Mouse (Mus musculus) megakaryocyte progenitor cell, adult 5-6 weeks (primary cell): Measurements from ENCODE around the gene Notch3. TPM values are rescaled to one million over a fixed set of nuclear protein-coding genes. Genes with fewer than 3 reads are reported as not detected.

Experiments
- ATAC-seq: replicated peaks from 2 replicates; pipeline ENCODE4 v1.8.0; 2016; ENCODE audit warnings: mild to moderate bottlenecking, moderate TSS enrichment, inconsistent platforms; ENCODE audit not compliant: poor library complexity
- total RNA-seq, 2 experiments: library from RNA; stranded (forward) in 1 of 2; stranded (reverse) in 1 of 2; fragments of 157-497, 149-512 nt in 1 of 2; fragments of 200-1000 nt in 1 of 2; gene quantifications; 2 replicates each; pipeline versions ENCODE4 v1.2.3 to v1.2.4; 2015 to 2017

Notch3 gene
- total RNA-seq, 2 experiments from 2014 or later, result 0.02 TPM; not detected in 1

DNA sequence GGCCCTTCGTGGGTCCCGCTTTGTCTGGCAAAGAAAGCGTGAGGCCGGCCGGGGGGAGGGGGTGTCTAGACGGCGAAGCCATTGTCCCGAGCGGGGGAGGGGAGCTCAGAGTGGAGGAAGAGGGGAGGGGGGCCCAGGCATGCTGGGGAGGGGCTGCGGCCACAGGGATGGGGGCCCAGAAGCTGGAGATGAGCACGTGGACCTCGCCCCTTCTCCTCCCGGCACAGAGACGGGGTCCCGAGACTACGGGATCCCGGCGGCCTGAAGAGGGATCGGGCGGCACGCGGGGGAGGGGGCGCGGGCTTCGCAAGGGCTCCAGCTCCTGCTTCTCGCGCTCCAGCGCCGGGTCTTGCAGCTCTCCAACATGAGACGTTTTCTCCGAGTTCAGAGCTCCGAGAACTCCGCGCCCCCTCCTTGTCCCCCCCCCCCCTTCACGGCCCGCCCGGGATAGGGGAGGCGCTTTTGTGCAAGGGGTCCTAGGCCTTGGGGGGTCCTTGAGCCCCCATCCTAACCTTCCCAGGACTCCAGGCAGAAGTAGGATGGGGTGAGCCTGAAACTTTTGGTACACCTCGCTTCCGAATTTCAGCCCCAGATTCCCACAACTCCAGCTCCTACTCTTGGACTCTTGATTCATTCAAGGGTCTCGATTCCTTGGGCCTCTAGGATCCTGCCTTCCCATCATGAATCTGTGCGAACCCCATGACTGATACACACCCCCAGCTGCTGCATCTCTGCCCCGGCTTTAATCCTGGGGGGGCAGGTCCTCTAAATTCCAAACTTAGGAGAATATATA lies 653 bp downstream of the Notch3 start:
- ATAC-seq, result no peak

DNA sequence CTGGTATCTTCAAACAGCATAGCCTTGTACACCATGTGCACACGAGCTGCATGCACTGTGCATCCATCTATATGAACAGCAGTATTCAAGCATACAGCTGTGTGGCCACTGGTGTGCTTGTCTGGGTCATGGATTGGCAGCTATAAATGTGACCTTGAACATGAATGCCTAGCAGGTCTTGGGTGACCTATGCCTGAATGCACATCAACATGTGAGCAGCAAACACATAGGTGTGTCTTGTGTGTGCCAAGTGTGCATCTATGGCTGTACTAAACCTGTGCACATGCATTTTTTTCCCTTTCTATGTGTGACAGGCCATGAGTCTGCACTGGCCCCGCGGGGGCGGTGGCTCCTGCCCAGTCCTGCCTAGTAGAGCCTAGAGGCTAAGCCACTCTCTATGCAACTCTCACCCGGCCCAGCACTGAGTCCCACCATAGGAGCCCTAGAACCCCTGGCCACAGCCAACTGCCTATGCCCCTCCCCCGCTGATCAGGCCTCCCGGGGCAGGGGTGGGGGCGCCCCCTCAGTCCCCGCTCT lies 1.3 kb downstream of the Notch3 start:
- ATAC-seq, result no peak

DNA sequence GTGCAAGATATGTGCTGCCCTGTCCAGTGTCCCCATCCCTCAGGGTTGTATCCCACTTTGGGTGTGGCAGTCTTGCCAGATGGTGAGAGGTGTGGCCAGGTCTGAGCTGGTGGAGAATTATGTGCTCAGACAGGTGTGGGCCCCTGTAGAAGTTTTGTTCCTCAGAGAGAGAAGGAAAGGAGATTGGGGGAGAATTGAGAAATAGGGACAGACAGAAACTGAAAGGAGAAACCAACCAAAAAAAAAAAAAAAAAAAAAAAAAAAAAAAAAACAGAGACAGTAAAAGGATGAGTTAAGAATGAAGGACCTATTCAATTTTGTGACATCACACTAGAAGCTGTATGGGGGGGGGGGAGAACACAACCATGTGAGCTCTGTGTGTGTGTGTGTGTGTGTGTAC lies 1.9 kb downstream of the Notch3 start:
- ATAC-seq, result no peak

DNA sequence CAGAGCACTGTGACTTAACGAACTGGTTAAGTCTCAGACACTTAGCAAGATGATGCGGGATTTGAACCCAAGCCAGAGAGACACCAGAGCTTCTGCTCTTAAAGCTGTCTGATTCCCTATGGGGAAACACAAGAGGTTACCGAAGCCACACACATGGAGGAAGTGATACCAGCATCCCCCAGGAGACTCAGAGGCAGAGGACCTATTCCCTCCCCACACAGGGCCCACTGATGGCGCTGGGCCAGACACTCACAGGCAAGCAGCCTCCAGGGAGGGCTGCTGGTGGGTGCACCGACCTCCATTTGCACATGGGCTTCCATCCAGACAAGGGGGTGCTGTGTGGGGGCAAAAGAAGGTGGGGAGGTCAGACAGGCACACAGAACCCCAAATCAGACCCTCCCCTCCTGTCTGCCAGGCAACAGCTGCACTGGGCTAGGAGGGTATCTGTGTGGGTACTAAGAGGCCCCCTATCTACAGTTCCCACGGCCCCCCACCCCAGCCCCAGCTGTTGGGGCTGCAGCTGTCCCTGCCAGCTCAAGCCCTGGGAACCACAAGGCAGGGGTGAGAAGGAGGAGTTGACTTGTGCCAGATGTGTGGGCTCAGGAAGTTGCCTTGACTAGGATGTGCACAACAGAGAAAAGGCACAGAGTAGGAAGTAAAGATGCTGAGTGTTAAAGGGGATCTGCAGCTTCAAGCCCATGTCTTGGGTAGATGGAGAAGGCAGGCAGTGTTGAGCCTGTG lies 2.6 kb downstream of the Notch3 start:
- peak; percentile 68 for ATAC-seq

DNA sequence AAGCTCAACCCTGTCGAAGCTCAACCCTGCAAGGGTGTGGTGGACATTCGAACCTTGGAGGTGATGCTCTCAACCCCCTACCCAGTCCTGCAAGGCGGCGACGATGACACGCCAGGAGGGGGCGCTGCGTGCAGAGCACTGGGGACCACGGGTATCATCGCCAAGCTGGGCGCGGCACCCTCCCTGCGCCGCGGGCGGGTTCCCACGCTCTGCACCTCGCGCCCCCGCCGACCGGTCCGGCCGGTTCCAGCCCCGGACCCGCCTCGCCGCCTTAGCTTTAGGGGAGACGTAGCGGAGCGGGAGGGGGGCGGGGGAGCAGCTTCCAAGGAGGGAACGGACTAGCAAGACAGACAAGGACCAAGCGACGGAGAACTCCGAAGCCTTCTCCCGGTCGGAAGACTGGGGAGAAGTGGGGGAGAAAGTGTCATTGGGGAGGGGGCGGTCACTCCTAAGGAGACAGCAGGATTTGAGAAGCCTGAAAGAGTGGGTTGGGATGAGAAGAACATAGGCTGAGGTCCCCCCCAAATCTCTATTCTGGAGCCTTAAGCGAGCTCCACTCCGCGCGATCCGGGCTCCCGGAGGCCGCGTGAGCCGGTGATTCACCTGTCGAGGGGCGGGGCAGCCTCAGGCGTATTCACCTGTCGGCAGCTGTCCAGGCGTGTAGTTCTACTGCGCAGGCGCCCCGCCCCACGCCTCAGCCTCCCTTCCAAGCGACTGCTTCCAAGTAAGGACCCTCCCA lies 4.4 kb downstream of the Notch3 start:
- ATAC-seq, result peak; percentile 63

DNA sequence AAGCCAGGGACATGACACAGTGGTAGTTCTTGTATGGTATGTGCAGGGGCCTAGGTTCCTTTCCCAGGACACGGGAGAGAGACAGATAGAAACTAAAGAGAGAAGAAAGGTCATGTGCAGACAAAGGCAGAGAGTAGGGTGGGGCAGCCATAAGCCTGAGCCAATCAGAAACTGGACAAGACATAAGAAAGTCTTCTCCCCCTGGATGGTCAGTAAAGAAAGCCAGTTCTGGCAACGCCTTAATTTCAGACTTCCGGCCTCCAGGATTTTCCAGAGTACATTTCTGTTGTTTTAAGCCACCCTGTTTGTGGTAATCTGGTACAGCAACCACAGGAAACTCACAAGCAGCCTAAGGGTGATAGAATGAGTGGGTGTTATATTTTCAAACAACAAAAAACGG lies 5.8 kb downstream of the Notch3 start:
- ATAC-seq, result no peak

DNA sequence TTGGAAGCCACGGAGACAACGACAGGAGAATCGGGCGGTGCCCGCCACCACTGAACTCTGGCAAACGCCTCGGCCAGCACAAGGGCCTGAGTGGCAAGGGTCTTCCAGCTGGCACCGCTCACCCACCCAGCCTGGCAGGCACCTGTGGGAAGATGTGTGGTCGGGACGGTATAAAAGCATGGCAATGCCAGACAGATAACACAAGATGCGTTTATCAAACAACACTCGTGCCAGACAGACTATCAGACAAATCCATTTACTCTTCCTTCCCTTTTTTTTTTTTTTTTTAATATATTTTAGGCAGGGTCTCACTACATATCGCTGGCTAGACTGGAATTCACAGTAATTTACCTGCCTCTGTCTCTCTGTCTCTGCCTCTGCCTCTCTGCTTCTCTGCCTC lies 7.8 kb downstream of the Notch3 start:
- peak; percentile 20; the same call in 1 of the 2 replicates for ATAC-seq

DNA sequence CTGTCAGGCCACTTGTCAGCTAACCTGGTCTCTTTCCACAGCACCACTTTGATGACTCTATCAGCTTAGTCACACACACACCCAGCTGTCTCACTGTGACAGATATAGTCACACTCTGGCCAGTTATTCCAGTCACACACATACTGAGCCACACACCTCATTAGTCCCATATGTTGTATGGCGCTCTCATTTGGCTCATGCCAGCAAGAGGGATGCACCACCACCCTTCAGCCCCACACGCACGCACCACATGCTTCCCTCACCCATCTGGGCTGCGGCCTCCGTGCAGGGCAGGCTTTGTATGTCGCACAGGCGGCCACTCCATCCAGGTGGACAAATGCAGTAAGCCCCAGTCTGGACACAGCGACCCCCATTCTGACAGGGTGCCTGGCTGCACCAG lies 19.9 kb downstream of the Notch3 start:
- no peak for ATAC-seq

DNA sequence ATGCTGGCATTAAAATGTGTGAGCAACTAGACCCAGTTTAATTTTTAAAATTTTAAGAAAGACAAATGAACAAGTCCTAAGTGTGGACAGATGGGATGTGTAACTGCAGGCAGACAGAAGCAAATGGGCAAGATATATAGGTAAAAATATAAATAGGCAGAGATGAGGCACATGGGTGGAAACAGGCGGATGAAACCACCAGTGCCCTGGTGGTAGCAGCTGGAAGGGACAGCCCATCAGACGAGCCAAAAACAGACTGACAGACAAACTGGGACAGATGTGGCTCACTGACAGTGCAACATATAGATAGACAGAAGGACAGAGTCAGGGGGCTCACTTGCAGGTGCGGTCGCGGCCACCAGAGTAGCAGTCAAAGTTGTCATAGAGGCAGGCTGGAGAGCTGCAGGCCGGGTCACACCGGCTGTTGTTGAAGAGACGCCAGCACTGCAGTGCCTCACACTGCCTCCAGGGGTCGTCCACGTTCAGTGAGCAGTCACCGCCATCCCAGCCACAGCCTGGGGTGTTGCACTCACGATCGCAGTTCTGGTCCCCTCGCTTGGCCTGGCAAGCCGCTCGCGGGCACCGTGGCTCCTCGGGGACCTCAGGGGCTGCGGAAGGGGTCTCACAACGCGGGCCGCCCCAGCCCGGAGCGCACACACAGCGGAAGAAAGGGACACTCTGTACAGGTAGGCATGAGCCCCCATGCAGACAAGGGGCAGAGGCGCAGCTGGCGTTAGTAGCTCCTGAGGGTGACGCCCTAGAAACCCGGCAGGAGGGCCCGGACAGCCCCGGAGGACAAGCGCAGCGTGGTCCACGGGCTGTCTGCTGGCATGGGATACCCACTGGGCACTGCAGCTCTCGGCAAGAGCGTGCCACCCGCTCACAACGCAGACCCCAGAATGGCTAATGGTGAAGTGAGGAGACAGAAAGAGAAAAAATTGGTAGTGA lies 23.5 kb downstream of the Notch3 start:
- ATAC-seq, result peak; percentile 99

DNA sequence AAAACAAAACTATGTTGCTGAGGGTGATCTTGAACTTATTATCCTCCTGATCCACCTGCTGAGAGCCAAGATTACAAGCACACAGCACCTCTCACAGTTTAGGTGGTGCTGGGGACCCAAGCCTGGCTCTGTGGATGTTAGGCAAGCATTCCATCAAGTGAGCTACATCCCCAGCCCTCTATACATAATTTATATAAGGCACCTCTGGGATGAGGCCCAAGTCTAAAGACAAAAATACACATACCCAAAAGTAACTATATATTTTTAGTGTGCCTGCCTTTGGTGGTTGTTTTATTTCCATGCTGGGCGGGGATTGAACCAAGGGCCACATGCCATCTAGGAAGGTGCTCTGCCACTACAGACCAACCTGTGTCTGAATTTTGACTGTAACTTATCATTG lies 24.4 kb downstream of the Notch3 start:
- ATAC-seq, result no peak

DNA sequence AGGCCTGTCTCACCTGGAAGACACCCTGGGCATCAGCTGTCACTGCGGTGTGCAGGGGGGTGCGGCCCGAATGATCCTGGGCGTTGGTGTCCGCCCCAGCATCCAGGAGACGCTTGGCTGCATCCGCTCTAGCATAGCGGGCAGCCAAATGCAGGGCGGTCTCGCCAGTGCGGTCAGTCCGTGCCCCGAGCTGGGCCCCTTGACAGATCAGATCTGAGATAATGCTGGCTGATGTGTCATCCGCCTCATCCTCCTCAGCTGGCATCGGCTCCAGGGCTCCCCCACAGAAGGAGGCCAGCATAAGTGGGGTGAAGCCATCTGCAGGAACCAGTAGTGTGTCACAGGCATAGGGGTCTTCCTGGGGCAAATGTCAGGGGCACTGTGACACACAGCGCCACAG lies 33.3 kb downstream of the Notch3 start:
- ATAC-seq, result no peak

DNA sequence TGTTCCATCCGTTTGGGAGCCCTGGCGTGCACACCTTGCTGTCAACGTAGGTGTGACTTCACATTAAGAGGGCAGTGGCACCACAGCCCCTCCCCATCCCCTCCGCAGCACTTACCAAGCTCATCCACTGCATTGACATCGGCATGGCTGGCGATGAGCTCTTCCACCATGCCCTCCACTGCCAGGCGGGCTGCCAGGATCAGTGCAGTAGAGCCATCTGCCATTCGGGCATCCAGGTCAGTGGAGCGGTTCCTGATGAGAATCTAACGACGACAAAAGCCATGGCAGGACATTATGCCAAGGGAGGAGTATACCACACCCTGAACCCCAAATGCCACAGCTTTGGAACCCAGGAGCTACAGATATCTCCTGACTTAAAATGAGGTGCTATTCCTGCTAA lies 34.6 kb downstream of the Notch3 start:
- ATAC-seq, result no peak

DNA sequence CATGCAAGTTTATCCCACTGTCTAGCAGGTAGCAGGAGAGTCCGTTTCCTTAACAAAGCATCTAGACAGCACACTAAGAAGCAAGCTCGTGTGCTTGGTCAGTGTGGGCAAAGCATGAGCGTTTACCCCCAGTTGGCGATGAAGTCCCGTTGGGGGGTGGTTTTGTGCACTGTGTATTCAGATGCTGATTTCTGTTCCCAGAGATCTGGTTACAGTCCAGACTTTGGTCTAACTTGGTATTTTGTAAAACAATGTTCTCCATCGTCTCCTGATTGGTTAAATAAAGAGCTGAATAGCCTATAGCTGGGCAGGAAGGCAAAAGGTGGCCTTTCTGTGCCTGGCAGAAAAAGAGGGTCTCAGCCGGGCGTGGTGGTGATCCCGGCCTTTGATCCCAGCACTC lies 36.1 kb downstream of the Notch3 start:
- no peak for ATAC-seq

DNA sequence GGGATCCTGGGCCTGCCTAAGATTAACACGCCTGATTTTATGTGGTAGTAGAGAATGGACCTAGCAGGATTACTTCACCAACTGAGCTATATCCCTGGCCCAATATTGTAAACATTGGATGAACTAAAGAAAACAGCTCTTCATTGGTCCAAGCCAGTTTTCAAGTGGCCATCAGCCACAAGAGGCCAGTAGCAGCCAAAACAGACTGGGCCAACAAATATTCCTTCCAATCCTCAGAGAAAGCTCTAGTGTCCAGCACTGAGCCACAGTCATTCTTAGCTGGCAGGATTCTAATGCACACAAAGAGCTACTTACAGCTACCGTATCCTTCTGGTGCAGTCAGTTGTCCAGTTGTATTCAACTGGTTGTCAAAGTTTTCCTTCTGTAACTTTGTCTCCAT lies 39.5 kb downstream of the Notch3 start:
- no peak for ATAC-seq

DNA sequence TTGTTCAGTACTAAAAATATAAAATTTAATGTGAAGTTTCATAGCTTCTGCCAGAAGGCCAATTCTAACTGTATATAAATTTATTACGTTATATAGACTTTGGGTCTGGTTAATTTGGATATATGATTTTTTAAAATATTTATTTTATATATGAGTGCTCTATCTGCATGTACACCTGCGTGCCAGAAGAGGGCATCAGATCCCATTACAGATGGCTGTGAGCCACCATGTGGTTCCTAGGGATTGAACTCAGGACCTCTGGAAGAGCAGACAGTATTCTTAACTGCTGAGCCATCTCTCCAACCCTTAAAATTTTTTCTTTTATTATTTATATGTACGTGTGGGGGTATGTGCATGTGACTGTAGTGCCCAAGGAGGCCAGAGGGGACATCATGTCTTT lies 41.2 kb downstream of the Notch3 start:
- ATAC-seq, result no peak

DNA sequence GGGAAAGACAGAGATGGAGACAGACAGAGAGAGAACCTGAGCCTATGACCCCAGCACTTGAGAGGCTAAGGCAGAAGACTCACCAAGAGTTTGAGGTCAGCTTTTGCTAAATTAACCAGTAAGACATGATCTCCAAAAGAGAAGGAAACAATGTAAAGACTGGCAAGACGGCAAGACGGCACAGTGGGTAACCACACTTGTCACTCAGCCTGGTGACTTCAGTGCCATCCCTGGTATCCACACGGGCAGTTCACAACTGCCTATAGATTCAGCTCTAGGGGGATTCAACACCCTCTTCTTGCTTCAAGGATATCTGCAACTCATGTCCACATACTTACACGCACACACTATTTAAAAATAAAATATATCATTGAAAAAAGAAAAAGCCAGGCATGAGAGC lies 43.1 kb downstream of the Notch3 start:
- ATAC-seq, result no peak

DNA sequence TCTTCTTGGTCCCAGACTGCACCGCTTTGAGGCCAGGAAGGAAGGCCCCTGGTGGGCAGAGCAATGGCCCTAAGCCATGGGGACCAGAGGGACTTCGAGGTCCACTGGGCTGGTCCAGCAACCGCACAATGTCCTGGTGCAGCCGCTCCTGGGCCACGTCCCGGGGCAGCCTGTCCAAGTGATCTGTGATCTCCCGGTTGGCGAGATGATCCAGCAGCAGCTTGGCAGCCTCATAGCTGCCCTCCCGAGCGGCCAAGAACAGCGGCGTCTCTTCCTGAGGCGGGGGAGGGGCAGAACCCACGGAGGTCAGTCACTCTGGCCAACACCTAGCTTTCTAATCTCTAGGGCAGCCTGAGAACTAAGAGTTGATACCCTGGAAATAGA lies 44.1 kb downstream of the Notch3 start:
- no peak for ATAC-seq

DNA sequence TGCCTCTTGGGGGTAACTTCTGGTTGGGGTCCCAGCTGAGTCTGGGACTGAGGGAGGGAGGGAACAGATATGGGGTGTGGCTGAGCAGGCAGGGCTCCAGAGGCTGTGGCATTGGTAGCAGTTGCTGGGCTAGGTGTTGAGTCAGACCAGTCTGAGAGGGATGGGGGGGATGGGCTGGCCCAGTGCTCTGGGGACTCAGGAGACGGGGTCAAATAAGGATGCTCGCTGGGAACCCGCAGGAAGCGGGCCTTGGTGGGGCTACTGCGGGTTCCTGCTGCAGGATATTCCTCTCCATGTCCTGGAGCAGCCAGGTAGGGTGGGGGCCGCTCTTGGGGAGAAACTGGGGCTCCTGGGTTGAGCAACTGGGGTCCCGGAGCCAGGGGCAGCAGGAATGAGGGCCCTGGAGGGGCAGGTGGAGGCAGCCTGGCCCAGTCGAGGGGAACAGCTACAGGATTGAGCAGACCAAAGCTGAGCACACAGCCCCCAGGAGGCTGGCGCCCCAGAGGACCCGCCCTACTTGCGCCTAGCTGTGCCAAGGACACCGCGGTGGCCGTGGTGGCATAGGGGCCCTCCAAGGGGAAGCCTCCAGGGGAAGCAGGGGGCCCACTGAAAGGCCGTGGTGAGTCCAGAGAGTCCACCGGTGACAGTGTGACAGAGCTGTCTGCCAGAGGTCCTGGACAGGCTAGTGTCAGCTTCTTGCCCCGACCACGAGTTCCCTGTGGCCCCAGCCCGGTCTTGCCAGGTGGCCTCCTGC lies 44.6 kb downstream of the Notch3 start:
- peak; percentile 55 for ATAC-seq

DNA sequence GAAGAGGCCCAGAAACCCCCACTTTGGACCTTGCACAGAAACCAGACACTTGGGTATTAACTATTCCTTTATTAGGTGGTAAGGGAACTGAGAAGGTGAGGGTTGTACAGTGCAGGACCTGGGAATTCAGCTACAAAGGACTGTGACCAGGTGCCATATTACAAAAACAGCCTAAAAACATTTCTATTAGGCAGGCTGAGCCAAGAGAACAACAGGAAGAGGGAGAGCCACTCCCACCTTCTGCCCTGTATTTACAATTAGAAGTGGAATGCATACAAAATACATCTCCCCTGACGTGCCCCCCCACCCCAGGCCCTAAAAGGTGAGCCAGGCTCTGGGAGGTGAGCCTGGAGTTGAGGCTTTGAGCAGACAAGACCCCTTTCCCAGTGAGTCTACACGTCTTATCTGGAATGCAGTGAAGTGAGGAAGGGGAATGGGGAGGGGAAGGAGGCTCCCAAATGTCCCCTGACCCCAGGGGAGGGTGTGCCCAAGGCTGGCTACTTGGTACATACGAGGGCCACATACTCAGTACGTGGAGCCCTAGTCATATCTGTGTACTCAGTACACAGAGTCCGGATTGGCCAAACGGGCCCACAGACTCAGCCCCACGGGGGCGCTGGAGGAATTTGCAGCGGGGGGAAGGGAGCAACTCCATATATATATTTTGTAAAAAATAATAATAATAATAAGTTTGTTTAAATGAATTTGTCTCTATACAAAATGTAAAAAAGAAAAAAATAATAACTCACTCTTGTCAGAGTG lies 45.7 kb downstream of the Notch3 start:
- no peak for ATAC-seq
